8 mouse cellular contexts compared by ENCODE assay signal in the genomic region with DNA sequence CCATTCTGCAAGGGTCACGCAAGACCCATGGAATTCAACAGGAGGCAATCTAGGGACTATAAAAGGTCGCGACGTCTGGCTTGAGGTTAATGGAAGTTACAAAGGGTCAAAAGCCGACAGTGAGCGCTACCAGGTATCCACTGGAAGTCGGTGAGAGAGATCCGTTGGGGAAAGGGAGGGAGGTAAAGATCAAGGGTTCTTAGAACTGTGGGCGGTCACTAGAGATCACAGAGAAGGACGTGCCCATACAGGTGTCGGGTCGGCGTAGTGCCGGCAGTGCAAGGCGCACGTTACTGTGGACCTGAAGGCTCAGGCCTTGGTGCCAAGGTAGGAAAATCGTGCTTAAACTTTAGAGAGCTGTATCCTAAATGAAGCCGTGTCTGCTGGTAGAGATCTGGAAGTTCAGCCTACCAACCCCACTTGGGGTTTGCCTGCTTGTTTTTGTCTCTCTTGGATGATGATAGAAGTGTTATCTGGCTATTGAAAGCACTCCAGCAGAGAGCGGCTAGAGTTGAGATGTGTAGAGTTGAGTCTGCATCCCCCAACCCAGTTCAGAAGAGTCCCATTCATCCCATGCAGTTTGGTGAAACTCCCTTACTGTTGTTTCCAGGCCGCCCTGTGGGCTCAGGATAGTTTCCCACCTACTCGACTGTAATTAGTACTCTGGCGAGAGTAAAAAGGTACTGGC. TPM values are rescaled to one million over a fixed set of nuclear protein-coding genes. Genes with fewer than 3 reads are reported as not detected.
A peak's percentile ranks its signal among the peaks of the same experiment; 100 is the strongest.
DNase-seq lines count a peak whose midpoint lies in the region; ATAC-seq lines count a peak whose summit lies in the region.

No protein-coding gene starts in this region.

- H3K27me3 ChIP-seq in kidney, embryonic 14.5 days (ENCODE audit: control insufficient read depth, insufficient read depth, low read length): peaks cover 32% of the 10 kb centered on the region
- peaks cover 62% of the 10 kb centered on the region for H3K27me3 ChIP-seq in embryonic facial prominence, embryonic 13.5 days
- peaks cover 13% of the 10 kb centered on the region for H3K27me3 ChIP-seq in intestine, embryonic 16.5 days (replicated peaks; ENCODE audit: control insufficient read depth, insufficient read depth, low read length)
- peaks cover 78% of the 10 kb centered on the region for H3K27me3 ChIP-seq in midbrain, embryonic 13.5 days

- no peak for DNase-seq in kidney, postnatal 14 days
- no peak for DNase-seq in right cerebral cortex, postnatal 4 days
- no peak for DNase-seq in adrenal gland, adult 2 months

- peaks cover 17% of the 10 kb centered on the region for H3K4me1 ChIP-seq in kidney, embryonic 14.5 days (ENCODE audit: control insufficient read depth, insufficient read depth, low read length)
- H3K4me1 ChIP-seq in embryonic facial prominence, embryonic 13.5 days: peaks cover 30% of the 10 kb centered on the region
- peaks cover 20% of the 10 kb centered on the region for H3K4me1 ChIP-seq in intestine, embryonic 16.5 days (ENCODE audit: control insufficient read depth, insufficient read depth, low read length)
- peaks cover 29% of the 10 kb centered on the region for H3K4me1 ChIP-seq in midbrain, embryonic 13.5 days (replicated peaks)

- no peak overlapping the region for H3K27ac ChIP-seq in kidney, embryonic 14.5 days (ENCODE audit: low read depth, low read length)
- H3K27ac ChIP-seq in embryonic facial prominence, embryonic 13.5 days: peak overlapping the region; percentile 62; the same call in 1 of the 2 replicates
- peak overlapping the region; percentile 82 for H3K27ac ChIP-seq in intestine, embryonic 16.5 days (ENCODE audit: low read length)
- H3K27ac ChIP-seq in midbrain, embryonic 13.5 days: no peak overlapping the region

- H3K9ac ChIP-seq in kidney, embryonic 14.5 days (ENCODE audit: low read depth, low read length): peak overlapping the region; percentile 57; the same call in 1 of the 2 replicates
- peak overlapping the region; percentile 68 for H3K9ac ChIP-seq in embryonic facial prominence, embryonic 13.5 days
- peak overlapping the region; percentile 82 for H3K9ac ChIP-seq in intestine, embryonic 16.5 days (ENCODE audit: low read depth, low read length)
- peak overlapping the region; percentile 52 for H3K9ac ChIP-seq in midbrain, embryonic 13.5 days (replicated peaks)

- H3K4me3 ChIP-seq in kidney, embryonic 14.5 days (ENCODE audit: low read length): peak overlapping the region; percentile 55
- peak overlapping the region; percentile 54 for H3K4me3 ChIP-seq in embryonic facial prominence, embryonic 13.5 days
- H3K4me3 ChIP-seq in intestine, embryonic 16.5 days (ENCODE audit: low read length): peak overlapping the region; percentile 65
- peak overlapping the region; percentile 46 for H3K4me3 ChIP-seq in midbrain, embryonic 13.5 days (replicated peaks)

- WGBS in kidney, embryonic 14.5 days: 5% methylated on average over 22 of the region's 22 CpGs
- WGBS in embryonic facial prominence, embryonic 13.5 days: 4% methylated on average over 22 of the region's 22 CpGs
- WGBS in intestine, embryonic 16.5 days: 5% methylated on average over 22 of the region's 22 CpGs
- WGBS in midbrain, embryonic 13.5 days: 3% methylated on average over 22 of the region's 22 CpGs

- ATAC-seq in kidney, embryonic 14.5 days (ENCODE audit: low FRiP score, low TSS enrichment): no peak
- no peak for ATAC-seq in embryonic facial prominence, embryonic 13.5 days (ENCODE audit: insufficient number of reproducible peaks, insufficient read depth, low FRiP score, low TSS enrichment, low read depth)
- ATAC-seq in intestine, embryonic 16.5 days: 0 out of 2 replicates have a peak, but pooled peaks have one; percentile 14
- no peak for ATAC-seq in midbrain, embryonic 13.5 days
- no peak for ATAC-seq in monocyte, adult 5-6 weeks (replicated peaks; ENCODE audit: insufficient number of reproducible peaks, low FRiP score, low TSS enrichment, poor library complexity, severe bottlenecking)

- no peaks in the 10 kb centered on the region for H3K9me3 ChIP-seq in kidney, embryonic 14.5 days (ENCODE audit: control insufficient read depth, low read length)
- H3K9me3 ChIP-seq in embryonic facial prominence, embryonic 13.5 days: no peaks in the 10 kb centered on the region
- H3K9me3 ChIP-seq in intestine, embryonic 16.5 days (ENCODE audit: control insufficient read depth, low read length): no peaks in the 10 kb centered on the region
- H3K9me3 ChIP-seq in midbrain, embryonic 13.5 days: no peaks in the 10 kb centered on the region

- H3K4me2 ChIP-seq in kidney, embryonic 14.5 days (replicated peaks; ENCODE audit: low read depth, low read length): peak overlapping the region; percentile 86
- H3K4me2 ChIP-seq in embryonic facial prominence, embryonic 13.5 days: peak overlapping the region; percentile 84
- peak overlapping the region; percentile 93 for H3K4me2 ChIP-seq in intestine, embryonic 16.5 days (ENCODE audit: low read depth, low read length)
- peak overlapping the region; percentile 76 for H3K4me2 ChIP-seq in midbrain, embryonic 13.5 days (replicated peaks)

- peaks cover 3% of the 10 kb centered on the region; the same call in 1 of the 2 replicates for H3K36me3 ChIP-seq in kidney, embryonic 14.5 days (ENCODE audit: control insufficient read depth, insufficient read depth, low read length)
- peaks cover 8% of the 10 kb centered on the region for H3K36me3 ChIP-seq in embryonic facial prominence, embryonic 13.5 days
- no peaks in the 10 kb centered on the region; the same call in 1 of the 2 replicates for H3K36me3 ChIP-seq in intestine, embryonic 16.5 days (ENCODE audit: control insufficient read depth, insufficient read depth, low read length)
- H3K36me3 ChIP-seq in midbrain, embryonic 13.5 days: peaks cover 9% of the 10 kb centered on the region

RNA-seq across cellular contexts. Expression of a gene that starts 0.6 kb away (rescaled TPM):
- polyA plus RNA-seq in kidney, embryonic 14.5 days (2014; fragmentation: Nextera tagmentation; extraction: Ambion mirVana): 5.6 and 9.1 TPM in 2 replicates
- polyA plus RNA-seq in embryonic facial prominence, embryonic 13.5 days (2015; fragmentation: Nextera tagmentation; extraction: Ambion mirVana): 22.2 and 25.9 TPM in 2 replicates
- 35.7 and 38.9 TPM in 2 replicates for polyA plus RNA-seq in intestine, embryonic 16.5 days (2015; fragmentation: Nextera tagmentation; extraction: Ambion mirVana)
- 0.09 TPM in 1 of 2 replicates, not detected in the other for polyA plus RNA-seq in midbrain, embryonic 13.5 days (2015; fragmentation: Nextera tagmentation; extraction: Ambion mirVana)
- 1 to 10 TPM; 1.7 to 3.7 TPM for total RNA-seq in adrenal gland, adult 2 months (2021)
- 2.0 and 5.5 TPM in 2 replicates for polyA plus RNA-seq in adrenal gland, adult 2 months (2012; rRNA removed)
- total RNA-seq in monocyte, adult 5-6 weeks (2017): not detected in 3 replicates

RNA-seq across cellular contexts. Expression of a gene that starts 12.8 kb away (rescaled TPM):
- 2.7 and 6.6 TPM in 2 replicates for polyA plus RNA-seq in kidney, embryonic 14.5 days (2014; fragmentation: Nextera tagmentation; extraction: Ambion mirVana)
- polyA plus RNA-seq in embryonic facial prominence, embryonic 13.5 days (2015; fragmentation: Nextera tagmentation; extraction: Ambion mirVana): 18.1 and 18.7 TPM in 2 replicates
- polyA plus RNA-seq in intestine, embryonic 16.5 days (2015; fragmentation: Nextera tagmentation; extraction: Ambion mirVana): 10.1 and 10.7 TPM in 2 replicates
- polyA plus RNA-seq in midbrain, embryonic 13.5 days (2015; fragmentation: Nextera tagmentation; extraction: Ambion mirVana): 16.8 and 18.4 TPM in 2 replicates
- total RNA-seq in adrenal gland, adult 2 months (2021): 10 to 100 TPM; 21.9 to 38.8 TPM
- 21.9 and 22.1 TPM in 2 replicates for polyA plus RNA-seq in adrenal gland, adult 2 months (2012; rRNA removed)
- 7.7 to 8.6 TPM (median 8.2 TPM) in 3 replicates for total RNA-seq in monocyte, adult 5-6 weeks (2017)

RNA-seq across cellular contexts. Expression of a gene that starts 31.3 kb away (rescaled TPM):
- polyA plus RNA-seq in kidney, embryonic 14.5 days (2014; fragmentation: Nextera tagmentation; extraction: Ambion mirVana): 87.4 and 90.3 TPM in 2 replicates
- 57.6 and 59.2 TPM in 2 replicates for polyA plus RNA-seq in embryonic facial prominence, embryonic 13.5 days (2015; fragmentation: Nextera tagmentation; extraction: Ambion mirVana)
- polyA plus RNA-seq in intestine, embryonic 16.5 days (2015; fragmentation: Nextera tagmentation; extraction: Ambion mirVana): 24.5 and 24.6 TPM in 2 replicates
- 76.0 and 81.0 TPM in 2 replicates for polyA plus RNA-seq in midbrain, embryonic 13.5 days (2015; fragmentation: Nextera tagmentation; extraction: Ambion mirVana)
- total RNA-seq in adrenal gland, adult 2 months (2021): 10 to 100 TPM; 27.2 to 34.0 TPM
- polyA plus RNA-seq in adrenal gland, adult 2 months (2012; rRNA removed): 17.3 and 26.5 TPM in 2 replicates
- total RNA-seq in monocyte, adult 5-6 weeks (2017): 11.1 to 13.3 TPM (median 13.1 TPM) in 3 replicates

Comparison
In these comparisons a context has a peak if more than half of its experiments do, and no peak if none do; other contexts are left out.
1. H3K27ac ChIP-seq: peak in embryonic facial prominence, embryonic 13.5 days (single experiment) and intestine, embryonic 16.5 days (single experiment); none in kidney, embryonic 14.5 days (single experiment) and midbrain, embryonic 13.5 days (single experiment).
2. Peak in every context shown above with its lines, with median percentiles within 50 percentile points of each other: H3K4me2 ChIP-seq, H3K4me3 ChIP-seq and H3K9ac ChIP-seq.